ENCODE assay signal across 9 mouse cellular contexts in genomic region chr9:56151745-56152481, GRCm38 (mm10). TPM values are rescaled to one million over a fixed set of nuclear protein-coding genes. Genes with fewer than 3 reads are reported as not detected.
DNase-seq lines count a peak whose midpoint lies in the region; ATAC-seq lines count a peak whose summit lies in the region.
"Had no signal": no experiment of that assay in that cellular context is flagged by ENCODE, and none has a peak within 500 bp of the region (broad histone marks: within the 10 kb centered on the region; RNA-seq: fewer than 3 reads in every experiment).

No protein-coding gene starts in this region.

- no peak overlapping the region for H3K4me3 ChIP-seq in neural tube, embryonic 13.5 days
- no peak overlapping the region for H3K4me3 ChIP-seq in intestine, embryonic 15.5 days (replicated peaks)
- H3K4me3 ChIP-seq: limb, embryonic 12.5 days had no signal

- H3K9me3 ChIP-seq in neural tube, embryonic 13.5 days = no peaks in the 10 kb centered on the region
- H3K9me3 ChIP-seq in intestine, embryonic 15.5 days = no peaks in the 10 kb centered on the region
- H3K9me3 ChIP-seq: limb, embryonic 12.5 days had no signal

- peaks cover 10% of the 10 kb centered on the region for H3K36me3 ChIP-seq in neural tube, embryonic 13.5 days
- H3K36me3 ChIP-seq in intestine, embryonic 15.5 days = 0 out of 2 replicates have a peak, but pooled peaks cover 4% of the 10 kb centered on the region

- no peak overlapping the region for H3K4me2 ChIP-seq in neural tube, embryonic 13.5 days
- H3K4me2 ChIP-seq in intestine, embryonic 15.5 days (replicated peaks) = no peak overlapping the region
- H3K4me2 ChIP-seq: limb, embryonic 12.5 days had no signal

- 37% methylated on average over 7 of the region's 7 CpGs for WGBS in neural tube, embryonic 13.5 days
- 43% methylated on average over 7 of the region's 7 CpGs for whole genome bisulfite sequencing in intestine, embryonic 15.5 days

- ATAC-seq in neural tube, embryonic 13.5 days (ENCODE audit: low read depth) = peak; percentile 63; the same call in 1 of the 2 replicates
- peak; percentile 70 for ATAC-seq in intestine, embryonic 15.5 days
- ATAC-seq in erythroid progenitor cell, adult 5-6 weeks (replicated peaks; ENCODE audit: low FRiP score, poor library complexity, severe bottlenecking) = no peak

- peaks cover 41% of the 10 kb centered on the region for H3K4me1 ChIP-seq in neural tube, embryonic 13.5 days (replicated peaks)
- peaks cover 7% of the 10 kb centered on the region; the same call in 1 of the 2 replicates for H3K4me1 ChIP-seq in intestine, embryonic 15.5 days (replicated peaks)

- no peaks in the 10 kb centered on the region for H3K27me3 ChIP-seq in neural tube, embryonic 13.5 days
- no peaks in the 10 kb centered on the region for H3K27me3 ChIP-seq in intestine, embryonic 15.5 days (replicated peaks)
- H3K27me3 ChIP-seq: limb, embryonic 12.5 days had no signal

- no peak overlapping the region for H3K9ac ChIP-seq in neural tube, embryonic 13.5 days
- no peak overlapping the region for H3K9ac ChIP-seq in intestine, embryonic 15.5 days
- H3K9ac ChIP-seq: limb, embryonic 12.5 days had no signal

- peak; percentile 50 for DNase-seq in adrenal gland, postnatal 14 days
- no peak for DNase-seq in adrenal gland, postnatal 25 days
- no peak for DNase-seq in neural tube, embryonic 10.5 days (ENCODE audit: extremely low spot score, low spot score)
- DNase-seq in lung, postnatal 36 days = peak; percentile 30
- no peak for DNase-seq in natural killer cell, adult 2 months (ENCODE audit: low spot score in 2 of 2)

- 0 out of 2 replicates have a peak overlapping the region, but pooled peaks have one; percentile 46 for H3K27ac ChIP-seq in neural tube, embryonic 13.5 days (replicated peaks)
- peak overlapping the region; percentile 36; the same call in 1 of the 2 replicates for H3K27ac ChIP-seq in intestine, embryonic 15.5 days
- H3K27ac ChIP-seq: limb, embryonic 12.5 days had no signal

RNA-seq across cellular contexts. Expression of gene Tspan3, which starts 13.4 kb away (rescaled TPM):
- 121 and 122 TPM in 2 replicates for total RNA-seq in adrenal gland, postnatal 14 days (2021)
- 83.2 and 102 TPM in 2 replicates for total RNA-seq in adrenal gland, postnatal 25 days (2021)
- 602 and 606 TPM in 2 replicates for polyA plus RNA-seq in neural tube, embryonic 13.5 days (2015; fragmentation: Nextera tagmentation; extraction: Ambion mirVana)
- polyA plus RNA-seq in intestine, embryonic 15.5 days (2015; fragmentation: Nextera tagmentation; extraction: Ambion mirVana) = 404 and 411 TPM in 2 replicates
- total RNA-seq in erythroid progenitor cell, adult 5-6 weeks (2015; ENCODE audit: low replicate concordance) = 13.7 and 19.3 TPM in 2 replicates
- 2.7 and 3.2 TPM in 2 replicates for total RNA-seq in erythroid progenitor cell, adult 5-6 weeks (2017; ENCODE audit: low replicate concordance)

Comparison
In these comparisons a context has a peak if more than half of its experiments do, and no peak if none do; other contexts are left out.
1. DNase-seq: peak in adrenal gland, postnatal 14 days (single experiment) and lung, postnatal 36 days (single experiment); none in adrenal gland, postnatal 25 days (single experiment), neural tube, embryonic 10.5 days (single experiment) and natural killer cell, adult 2 months (0 of 2).